Mouse (Mus musculus): ENCODE measurements around the gene Kmt2a. TPM values are rescaled to one million over a fixed set of nuclear protein-coding genes. Genes with fewer than 3 reads are reported as not detected.

Kmt2a gene
- total RNA-seq, 2 experiments from 2014 or later = 50.5 to 54.6 TPM

DNA sequence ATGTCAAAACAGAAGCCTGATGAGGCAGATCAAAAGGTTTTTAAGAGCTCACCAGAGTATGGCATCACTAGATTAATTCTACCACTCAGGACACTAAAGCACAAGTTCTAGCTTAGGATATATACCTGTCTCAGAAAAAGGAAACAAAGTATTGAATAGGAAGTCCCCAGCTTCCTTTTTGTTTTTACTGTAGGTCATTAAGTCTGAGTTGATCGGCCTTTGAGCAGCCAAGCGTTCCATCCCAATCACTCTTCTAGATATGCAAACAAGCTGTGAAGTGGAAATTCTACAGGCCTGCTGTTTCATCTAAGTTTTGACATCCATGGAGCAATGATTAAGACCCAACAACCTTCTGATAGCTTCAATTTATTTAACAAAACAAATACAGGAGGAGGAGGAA is 120.2 kb downstream of the Kmt2a start:
- no peak for DNase-seq (ENCODE audit: low spot score in 2 of 2)

Other genes starting within 250 kb of the Kmt2a start
- gene Treh, start 208.1 kb downstream of the Kmt2a start, total RNA-seq (2021) = not detected
- 100 to 1,000 TPM in 1 of 2 experiments, 10 to 100 TPM in 1; 87.9 to 102 TPM for gene Phldb1, start 146.1 kb downstream of the Kmt2a start, total RNA-seq (2021)
- gene Arcn1, start 113.5 kb downstream of the Kmt2a start, total RNA-seq (2021) = 100 to 1,000 TPM; 112 to 118 TPM
- 10 to 100 TPM; 78.8 to 84.5 TPM for gene Ift46, start 113.4 kb downstream of the Kmt2a start, total RNA-seq (2021)
- gene Tmem25, start 82.0 kb downstream of the Kmt2a start, total RNA-seq (2021) = 10 to 100 TPM; 23.6 to 30.9 TPM
- under 1 TPM in 1 of 2 experiments, not detected in 1; 0.98 TPM for gene Ttc36, start 78.2 kb downstream of the Kmt2a start, total RNA-seq (2021)
- gene Atp5l, start 39.4 kb upstream of the Kmt2a start, total RNA-seq (2021) = 100 to 1,000 TPM; 394 to 460 TPM
- 100 to 1,000 TPM in 1 of 2 experiments, 10 to 100 TPM in 1; 92.4 to 104 TPM for gene Ube4a, start 84.3 kb upstream of the Kmt2a start, total RNA-seq (2021)
- gene Cd3g, start 99.1 kb upstream of the Kmt2a start, total RNA-seq (2021) = not detected
- gene Cd3d, start 100.5 kb upstream of the Kmt2a start, total RNA-seq (2021) = not detected
- not detected for gene Cd3e, start 128.3 kb upstream of the Kmt2a start, total RNA-seq (2021)
- 1 to 10 TPM in 1 of 2 experiments, under 1 TPM in 1; 0.39 to 1.1 TPM for gene Mpzl2, start 158.5 kb upstream of the Kmt2a start, total RNA-seq (2021)
- gene Mpzl3, start 173.9 kb upstream of the Kmt2a start, total RNA-seq (2021) = 1 to 10 TPM; 3.1 to 3.7 TPM
- gene Jaml, start 197.9 kb upstream of the Kmt2a start, total RNA-seq (2021) = not detected
- gene Scn2b, start 236.5 kb upstream of the Kmt2a start, total RNA-seq (2021) = 10 to 100 TPM; 75.1 to 79.0 TPM

All from layer of hippocampus, postnatal 10 days (tissue).